Mouse (Mus musculus) left cerebral cortex, adult 11 months (tissue): ENCODE measurements around the gene Sipa1l1.
A peak's percentile ranks its signal among the peaks of the same experiment; 100 is the strongest.

Experiments used
- DNase-seq: peaks from one replicate; pipeline ENCODE4 v3.0.0; 2022; ENCODE audit warnings: low spot score

Gene Sipa1l1

DNA sequence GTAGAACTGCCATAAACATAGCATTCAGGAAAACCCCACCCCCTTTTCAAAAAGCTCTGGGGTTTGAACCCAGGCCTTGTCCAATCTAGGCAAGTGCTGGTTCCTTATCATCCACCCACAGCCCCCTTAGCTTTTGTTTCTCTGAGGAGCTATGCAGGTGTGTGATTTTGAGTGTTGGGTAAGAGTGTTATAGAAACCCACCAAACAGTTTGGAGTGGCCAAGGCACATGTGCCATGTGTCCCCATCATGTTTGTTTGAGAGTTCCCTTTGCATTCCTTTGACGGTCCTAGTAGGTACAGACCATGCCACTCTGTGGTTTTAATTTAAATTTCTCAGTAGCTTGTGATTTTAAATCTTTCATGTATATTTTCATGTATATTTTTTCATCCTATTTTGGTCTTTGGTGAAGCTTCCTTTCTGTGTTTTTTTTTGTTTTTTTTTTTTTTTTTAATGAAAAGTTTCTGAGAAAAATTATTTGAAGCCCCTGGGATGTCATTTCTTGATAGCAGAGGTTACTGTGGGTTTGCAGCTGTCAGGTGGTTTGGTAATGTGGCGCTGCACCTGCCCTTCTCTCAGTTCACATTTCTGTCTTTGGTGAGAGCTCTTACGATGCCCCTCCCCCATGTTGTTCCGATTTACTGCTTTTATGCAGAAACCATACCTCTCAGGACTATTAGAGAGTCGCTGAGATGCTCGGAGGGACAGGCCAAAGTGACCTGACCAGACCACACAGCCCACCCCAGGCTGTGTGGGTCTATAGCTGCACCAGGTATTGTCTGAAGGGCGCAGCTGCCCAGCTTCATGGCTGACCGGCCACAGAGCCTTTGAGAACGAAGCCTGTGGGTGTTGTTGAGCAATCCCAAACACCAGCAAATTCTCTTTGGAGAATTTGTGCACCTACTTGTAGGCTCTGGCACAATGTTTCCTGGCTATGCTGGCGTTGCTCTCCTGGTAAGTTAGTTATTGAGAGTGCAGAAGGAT, 126.1 kb downstream of the Sipa1l1 start:
- no peak for DNase-seq

DNA sequence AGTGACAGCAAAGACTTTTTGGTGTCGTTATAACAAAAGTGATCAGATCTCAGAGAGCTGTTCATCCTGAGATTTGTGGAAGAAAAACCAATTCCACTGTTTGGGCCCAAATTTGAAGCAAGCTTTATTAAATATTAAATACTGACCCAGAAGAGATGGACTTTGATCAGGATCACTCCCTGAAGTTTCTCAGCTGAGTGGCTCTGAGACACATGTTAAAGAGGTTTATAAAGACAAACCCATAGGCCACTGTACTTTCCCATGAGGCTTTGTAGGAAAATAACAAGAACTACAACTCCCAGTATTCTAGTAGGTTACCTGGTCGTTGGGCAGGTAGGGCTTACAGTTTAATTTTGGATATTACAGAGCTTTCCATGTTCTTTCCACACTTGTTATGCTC, 127.2 kb downstream of the Sipa1l1 start:
- no peak for DNase-seq

DNA sequence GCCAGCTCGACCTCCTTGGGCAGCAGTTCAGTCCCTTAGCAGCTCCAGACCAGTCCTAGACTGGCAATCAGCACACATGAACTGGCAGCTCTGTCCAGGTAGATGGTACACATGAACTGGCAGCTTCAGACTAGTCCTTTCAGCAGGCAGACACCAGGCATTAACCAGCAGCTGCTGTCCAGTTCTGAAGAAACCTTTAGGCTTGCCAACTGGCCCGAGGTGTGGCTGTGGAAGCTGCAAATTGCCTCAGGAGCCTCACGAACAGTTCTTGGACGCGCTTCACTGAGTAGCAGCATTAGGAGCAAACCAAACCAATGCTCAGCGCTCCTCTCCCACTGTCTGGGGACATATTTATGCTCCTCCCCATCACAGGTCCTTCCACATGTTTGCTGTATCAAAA, 128.1 kb downstream of the Sipa1l1 start:
- DNase-seq: no peak

DNA sequence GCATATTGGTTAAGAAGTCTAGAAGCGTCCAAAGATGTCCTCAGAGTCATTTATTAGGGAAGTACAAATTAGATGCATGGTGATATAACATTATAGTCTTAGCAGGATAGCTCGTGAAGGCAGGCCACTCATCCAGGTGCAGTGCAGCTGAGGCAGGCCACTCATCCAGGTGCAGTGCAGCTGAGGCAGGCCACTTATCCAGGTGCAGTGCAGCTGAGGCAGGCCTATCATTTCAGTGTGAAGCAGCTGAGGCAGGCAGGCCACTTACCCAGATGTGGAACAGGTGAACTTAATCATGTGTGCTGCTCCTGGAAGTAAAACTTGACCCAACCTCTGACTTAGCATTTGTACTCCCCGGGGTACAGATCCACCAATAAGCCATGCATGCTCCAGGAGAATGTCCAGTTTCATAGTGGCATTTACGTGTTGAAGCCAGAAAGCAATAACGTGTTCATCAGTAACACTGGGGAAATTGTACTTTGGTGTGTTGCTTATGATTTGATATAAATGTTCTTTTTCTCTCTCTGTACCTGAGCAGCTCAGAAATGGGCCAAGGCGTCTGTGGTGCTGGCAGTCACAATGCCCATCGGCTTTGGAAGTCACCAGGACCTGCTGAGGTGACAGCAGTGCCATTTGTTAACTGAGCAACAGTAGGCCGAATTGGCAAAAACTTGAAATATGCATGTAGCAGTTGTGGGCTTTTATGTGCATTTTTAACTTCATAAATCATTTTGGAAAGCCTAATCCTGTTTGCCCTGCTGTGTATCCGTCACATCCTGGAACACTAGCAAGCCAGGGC, 129.7 kb downstream of the Sipa1l1 start:
- DNase-seq: no peak

DNA sequence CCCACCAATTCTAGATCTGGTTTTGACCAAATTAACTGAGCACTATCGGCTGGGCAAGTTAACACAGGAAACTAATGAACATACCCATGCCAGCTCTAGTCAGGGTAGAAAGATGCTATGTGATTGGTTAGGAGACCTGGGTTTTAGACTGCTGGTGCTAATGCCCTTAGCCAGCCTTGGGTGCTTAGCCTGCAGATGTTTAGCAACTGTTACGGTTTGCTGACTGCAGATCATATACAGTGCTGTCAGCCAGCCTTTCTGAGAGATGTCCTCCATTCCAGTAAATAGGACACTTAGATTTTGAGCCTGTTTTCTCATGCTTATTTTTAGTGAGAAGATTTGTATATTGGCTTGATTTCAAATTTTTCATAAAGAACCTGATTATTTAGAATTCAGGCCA, 135.0 kb downstream of the Sipa1l1 start:
- no peak for DNase-seq

DNA sequence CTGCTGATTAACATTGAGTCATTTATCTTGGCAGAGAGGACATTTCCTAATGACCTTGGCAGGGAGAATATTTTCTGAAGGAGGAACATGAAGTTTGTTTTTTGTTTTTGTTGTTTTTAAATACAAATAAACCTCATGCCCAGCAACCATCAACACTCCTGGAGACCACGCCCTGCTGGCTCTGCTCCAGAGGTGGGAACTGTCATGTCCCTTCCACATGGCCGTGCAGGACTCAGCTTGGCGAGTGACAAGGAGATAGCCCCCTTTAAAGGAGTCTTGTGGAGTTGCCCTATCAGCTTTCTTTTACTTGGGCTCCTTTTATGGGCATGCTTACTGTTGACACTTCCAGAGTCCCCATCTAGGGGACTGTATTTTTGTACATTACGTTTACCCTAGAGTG, 136.9 kb downstream of the Sipa1l1 start:
- DNase-seq: no peak

DNA sequence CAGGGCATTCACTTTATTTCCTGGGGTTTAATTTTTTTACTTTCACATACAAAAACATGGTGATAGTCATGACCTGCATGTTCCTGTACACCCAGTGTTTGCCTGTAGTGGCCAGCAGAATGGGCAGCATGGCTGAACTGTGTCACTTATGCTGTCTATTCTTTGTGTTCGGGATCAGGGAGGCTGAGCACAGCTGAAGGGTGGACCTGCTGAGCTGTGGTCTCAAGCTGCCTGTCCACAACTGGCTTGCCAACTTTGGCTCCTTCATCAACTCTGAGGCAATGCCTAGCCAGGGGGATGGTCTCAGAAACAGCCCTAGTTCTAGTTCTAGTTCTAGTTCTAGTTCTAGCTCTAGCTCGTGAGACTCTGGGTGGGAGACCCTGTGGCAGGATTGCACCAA, 142.5 kb downstream of the Sipa1l1 start:
- no peak for DNase-seq

DNA sequence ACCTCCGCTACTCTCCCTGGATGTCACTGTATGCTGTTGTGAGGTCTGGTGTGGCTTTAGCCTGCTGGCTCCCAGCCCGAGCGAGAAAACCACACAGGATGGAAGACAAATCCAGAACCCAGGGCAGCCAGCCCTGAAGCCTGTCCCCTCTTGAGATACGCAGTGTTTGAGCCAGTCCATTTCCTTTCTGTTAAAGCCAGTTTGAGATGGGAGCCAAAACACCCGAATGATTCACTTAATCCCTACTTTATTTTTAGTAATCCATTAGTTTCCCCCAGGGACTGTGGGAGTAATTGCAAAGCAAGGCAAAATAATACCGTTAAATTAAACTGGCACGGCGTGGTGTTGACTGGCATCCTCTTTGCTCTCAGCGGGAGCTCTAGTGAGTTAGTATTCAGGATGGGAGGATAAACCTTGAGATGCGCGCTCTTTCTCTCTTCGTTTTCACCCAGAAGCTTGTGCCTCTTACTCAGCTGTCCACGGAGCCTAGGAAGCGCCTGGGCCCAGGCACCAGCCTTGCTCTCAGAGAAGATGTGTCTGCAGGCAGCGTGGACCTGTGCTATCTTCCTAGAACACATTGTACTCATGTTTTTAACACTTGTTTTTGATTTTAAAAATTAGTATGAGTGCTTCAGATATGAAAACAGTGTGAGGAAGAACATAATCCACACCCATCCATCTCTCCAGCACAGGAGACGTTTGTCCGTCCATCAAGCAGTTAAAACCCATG, 143.1 kb downstream of the Sipa1l1 start:
- DNase-seq: peak; percentile 27

DNA sequence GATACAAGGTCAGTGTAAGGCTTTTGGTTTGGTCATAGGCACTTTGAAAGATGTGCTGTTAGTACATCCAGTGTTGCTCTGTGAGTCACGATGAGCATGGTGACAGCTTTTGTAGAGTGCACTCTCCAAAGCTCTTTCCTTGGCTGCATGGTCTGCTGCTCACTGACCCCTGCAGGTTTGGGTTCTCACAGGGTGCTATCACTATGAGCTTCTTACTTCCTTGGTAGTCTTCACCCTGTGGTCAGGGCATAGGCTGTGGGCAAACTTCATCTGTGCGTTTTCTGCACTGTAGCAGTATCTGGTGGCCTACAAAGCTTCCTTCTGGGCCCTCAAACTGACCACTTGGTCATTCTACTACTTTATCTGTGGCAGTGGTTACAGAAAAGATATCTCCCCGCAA, 144.0 kb downstream of the Sipa1l1 start:
- DNase-seq: no peak

DNA sequence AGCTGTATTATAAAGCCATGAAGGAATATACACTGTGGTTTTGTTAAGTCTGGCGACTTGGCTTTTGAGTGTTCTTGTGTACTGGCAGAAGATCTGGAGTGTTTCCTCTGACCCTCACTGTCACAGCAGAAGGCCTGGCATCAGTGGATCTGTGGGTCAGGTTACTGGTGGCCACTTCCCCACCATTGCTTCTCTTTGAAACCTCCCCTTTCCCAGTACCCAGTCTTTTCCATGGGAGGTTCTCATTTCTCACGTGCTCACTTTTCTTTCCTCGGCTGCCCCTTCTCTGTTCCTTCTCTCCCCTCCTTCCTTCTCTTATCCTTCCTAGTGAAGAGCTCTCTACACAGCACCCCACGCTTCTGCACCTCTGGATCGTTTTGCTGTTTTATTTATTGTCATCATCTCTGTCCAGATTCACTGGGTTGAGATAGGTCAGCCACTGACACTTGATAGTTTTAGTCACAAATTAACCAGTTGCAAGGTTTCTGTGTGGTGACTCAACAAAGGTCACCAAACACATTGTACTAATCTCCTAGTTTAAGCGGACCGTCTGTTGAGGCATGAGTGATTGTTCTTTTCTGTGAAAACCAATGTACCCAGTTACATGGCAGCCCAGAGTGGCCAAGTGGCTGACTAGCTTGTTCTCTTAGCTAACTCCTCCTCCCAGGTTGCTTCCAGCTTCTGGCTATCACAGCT, 150.5 kb downstream of the Sipa1l1 start:
- no peak for DNase-seq

DNA sequence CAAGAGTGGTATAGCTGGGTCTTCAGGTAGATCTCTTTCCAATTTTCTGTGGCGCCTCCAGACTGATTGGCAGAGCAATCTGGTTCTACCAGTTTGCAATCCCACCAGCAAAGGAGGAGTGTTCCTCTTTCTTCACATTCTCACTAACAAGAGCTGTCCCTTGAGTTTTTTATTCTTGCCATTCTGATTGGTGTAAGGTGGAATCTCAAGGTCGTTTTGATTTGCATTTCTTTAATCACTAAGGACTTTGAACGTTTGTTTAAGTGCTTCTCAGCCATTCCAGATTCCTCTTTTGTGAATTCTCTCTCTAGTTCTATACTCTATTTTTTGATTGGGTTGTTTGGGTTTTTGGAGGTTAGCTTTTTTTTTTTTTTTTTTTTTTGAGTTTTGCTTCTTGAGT, 151.1 kb downstream of the Sipa1l1 start:
- no peak for DNase-seq

DNA sequence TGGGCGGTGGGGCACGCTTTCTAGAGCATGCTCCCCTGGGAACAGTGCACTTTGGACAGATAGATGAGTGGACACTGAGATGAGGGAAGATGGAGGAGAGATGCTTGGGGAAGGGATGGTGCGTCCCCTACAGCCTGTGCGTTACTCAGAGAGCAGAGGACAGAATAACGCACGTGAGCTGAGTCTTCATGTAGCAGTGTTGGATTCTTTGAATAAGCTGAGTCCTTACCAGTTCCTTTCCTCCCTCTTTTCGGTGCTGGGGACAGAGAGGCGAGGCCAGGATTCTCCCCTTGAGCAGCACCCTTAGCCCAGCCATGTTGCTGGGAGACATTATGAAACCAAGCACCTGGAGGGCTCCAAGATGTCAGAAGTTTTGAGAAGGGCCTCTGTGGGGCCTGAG, 152.3 kb downstream of the Sipa1l1 start:
- DNase-seq: no peak

DNA sequence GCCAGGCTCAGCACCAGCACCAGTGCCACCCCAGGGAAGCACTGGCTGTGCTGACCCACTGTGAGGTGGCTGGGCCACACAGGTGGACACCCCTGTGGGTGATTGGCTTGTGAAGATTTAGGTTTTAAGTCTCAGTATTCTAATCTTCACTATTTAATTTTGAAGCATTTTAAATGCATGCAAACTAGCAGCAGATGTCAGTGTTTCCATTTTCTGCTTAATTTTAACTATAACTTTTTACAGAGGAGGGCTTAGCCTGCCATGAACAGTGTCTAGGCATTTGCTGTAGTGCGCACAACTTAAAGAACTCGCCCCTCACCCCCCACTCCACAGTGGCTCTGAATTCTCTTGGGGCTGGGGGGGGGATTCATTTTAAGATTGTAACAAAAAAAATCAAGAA, 152.7 kb downstream of the Sipa1l1 start:
- DNase-seq: no peak

DNA sequence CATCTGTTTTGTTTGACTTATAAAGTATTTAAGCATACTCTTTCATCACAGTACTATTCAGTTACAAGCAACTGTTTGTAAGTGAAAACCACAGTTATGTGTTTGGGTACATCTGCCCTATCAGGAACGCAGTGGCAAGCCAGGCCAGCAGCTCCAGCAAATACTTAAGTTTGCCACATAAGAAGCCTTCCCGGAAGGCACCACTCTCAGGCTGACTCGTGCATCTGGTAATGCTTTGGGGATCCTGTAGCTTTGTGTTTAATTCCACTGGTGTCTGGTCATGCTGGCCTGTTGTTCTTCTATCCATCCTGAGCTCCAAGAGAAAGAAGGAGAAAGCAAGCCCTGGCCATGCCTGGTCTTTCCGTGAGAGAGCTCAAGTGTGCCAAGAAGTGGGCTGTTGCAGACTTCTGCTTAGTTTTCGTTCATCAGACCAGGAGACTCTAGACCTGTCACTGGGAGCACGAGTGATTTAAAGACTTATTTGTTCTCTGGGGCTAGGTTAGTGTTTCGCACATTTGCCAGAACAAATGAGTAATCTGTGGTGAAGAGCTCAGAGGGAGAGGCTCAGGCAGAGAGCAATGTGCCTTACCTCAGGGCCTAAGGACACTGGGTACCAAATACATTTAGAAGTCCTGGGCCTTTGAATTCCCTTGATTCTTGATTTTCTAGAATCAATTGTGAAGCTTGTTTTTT, 153.8 kb downstream of the Sipa1l1 start:
- DNase-seq: no peak

DNA sequence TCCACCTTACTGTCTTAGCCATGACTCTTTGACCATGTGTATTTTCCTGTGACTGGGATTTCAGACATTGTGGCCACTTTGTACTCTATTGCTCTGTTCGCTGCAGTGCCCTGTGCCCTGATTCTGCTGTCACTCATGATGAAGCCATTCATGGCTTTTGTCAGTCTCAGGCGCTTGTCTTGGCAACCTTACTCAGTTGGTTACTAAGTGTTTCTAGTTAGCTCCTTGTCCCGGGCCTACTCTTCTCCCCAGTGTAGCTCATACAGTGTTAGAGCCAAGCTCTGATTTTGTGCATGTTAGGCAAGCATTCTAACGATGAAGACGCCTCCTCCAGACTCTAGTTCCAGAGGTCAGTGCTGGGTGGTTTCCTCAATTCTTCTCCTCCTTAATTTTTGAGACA, 155.5 kb downstream of the Sipa1l1 start:
- DNase-seq: no peak

DNA sequence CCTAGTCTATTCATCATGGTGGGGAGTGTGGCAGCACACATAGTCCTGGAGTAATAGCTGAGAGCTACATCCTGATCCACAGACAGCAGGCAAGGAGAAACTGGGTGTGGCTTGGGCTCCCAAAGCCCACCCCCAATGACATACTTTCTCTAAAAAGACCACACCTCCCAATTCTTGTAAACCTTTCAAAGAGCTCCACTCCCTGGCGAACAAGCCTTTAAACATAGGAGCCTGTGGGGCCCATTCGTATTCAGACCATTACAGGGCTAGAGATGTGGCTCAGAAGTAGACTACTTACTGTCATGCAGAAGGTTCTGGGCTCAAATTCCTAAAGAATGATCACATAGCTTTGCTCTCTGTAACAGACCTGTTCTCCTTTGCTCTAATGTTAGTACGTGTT, 156.4 kb downstream of the Sipa1l1 start:
- DNase-seq: no peak

DNA sequence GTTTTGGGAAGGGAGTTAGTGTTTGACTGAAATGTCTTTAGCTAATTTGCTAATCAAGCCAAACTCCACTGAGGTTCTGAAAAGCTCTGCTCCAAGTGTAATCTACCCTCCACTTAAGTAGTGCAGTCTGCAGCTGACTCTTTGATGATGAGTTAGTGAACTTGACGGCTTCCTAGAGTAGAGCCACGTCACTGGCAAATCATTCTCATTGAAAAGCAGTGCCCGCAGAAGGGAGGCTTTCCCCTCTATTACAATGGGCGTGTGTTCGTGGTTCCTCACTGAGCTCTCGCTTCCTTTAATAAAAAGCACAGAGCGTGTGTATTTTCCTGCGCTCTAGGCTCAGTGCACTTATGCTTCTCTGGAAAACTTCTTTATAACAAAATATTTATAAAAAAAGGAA, 157.3 kb downstream of the Sipa1l1 start:
- no peak for DNase-seq

DNA sequence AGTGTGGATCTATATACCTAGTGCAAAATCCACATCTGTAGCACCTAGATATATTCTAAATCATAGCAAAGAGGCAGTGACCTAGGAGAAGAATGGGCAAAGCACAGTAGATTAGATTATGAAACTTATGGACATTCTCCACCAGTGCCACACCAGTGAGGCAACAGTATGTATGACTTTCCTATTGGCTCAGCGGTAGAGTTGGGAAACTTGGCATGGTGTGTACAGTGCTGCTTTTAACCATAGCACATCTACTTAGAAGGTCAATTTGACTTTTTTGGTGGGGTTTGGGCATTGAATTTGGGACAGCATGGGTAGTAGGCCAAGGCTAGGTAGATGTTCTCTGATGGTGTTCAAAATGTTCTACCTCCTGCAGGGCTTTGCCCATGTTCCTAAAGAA, 159.0 kb downstream of the Sipa1l1 start:
- no peak for DNase-seq

DNA sequence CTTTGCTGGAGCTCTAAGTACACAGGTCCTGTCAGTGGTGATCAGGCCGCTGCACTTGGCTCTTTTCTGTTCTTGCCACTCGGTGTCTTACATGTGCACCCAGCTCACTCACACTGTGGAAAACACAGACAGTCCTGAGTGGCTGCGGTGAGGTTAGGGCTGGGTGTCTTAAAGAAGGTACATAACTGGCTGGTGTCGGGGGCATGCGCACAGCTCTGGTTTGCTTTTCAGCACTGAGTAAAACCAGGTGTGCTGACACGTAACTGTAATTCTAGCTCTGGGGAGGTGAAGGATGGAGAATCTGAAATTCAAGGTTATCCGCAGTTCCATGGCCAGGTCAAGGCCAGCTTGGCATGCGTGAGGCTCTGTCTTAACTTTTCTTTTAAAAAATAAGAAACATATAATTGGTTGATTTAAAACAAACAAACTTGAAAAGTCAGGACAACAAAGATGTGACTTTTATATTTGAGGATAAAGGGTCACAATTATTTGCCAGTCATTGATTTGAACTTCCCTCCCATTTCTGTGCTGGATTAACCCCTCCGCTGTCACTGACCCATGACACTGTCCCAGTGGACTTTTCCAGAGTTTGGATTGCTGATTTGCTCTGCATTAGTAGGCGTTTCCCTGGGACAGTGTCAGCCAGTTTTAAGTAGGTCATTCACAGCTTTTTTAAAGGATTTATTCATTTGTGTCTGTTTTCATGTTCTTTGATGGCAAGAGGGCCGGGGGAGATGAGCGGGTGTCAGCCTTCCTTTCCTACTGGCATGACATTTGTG, 163.9 kb downstream of the Sipa1l1 start:
- DNase-seq: no peak

DNA sequence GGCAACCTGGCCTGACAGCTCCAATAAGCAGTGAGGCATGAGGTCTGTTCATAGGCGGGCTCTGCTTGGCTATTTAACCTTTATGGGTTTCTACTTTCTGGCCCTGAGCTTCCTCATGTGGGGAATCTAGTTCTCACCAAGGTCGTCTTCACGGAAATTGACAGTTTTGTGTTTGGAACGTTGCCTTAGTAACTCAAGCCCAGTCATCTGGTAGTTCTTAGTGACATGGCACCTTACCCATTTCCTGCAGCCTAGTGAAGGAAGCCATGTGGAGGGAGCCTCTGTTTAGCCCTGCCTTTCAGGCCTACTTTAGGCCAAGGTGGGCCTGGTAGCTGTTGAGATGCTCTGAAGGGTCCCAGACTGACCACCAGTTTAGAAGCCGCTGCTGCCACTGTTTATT, 164.9 kb downstream of the Sipa1l1 start:
- DNase-seq: no peak

DNA sequence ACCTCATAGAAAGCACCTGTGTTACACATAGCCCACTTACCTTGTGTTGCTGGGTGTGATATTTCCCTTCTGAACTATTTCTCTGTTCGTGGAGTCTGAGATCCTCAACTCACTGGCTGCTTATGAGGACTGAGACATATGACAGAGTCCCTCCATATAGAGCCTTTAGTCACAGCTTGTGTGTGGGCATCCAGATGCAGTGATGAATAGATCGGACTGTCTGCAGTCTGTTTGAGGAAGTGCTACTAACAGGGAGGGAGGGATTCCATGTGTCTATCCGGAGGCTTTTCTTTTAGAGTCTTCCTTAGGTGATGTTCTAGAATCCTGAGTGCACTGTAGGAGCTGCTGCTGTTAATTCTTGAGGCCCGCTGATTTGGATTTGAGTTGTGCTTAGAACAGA, 165.4 kb downstream of the Sipa1l1 start:
- DNase-seq: no peak
